Mouse (Mus musculus) ES-E14 (cell line): ENCODE data around the gene Crygb.

Experiments used
- CHD2 ChIP-seq: IDR thresholded peaks from 2 replicates; pipeline ENCODE4 v1.6.1; 2014; ENCODE audit warnings: mild to moderate bottlenecking, low read depth, low read length, inconsistent platforms
- MAFK ChIP-seq: IDR thresholded peaks from 2 replicates; pipeline ENCODE4 v1.6.1; 2014; ENCODE audit warnings: mild to moderate bottlenecking, low read depth, low read length, inconsistent platforms; ENCODE audit not compliant: insufficient read depth

- TF ChIP-seq MAFK (no peak), CHD2 (no peak)
Observed at GRCm38 (mm10) chr1:65046401-65047109, 35.5 kb downstream of the Crygb start.
